Mouse (Mus musculus): Measurements from ENCODE around the gene Slco2a1.

DNA sequence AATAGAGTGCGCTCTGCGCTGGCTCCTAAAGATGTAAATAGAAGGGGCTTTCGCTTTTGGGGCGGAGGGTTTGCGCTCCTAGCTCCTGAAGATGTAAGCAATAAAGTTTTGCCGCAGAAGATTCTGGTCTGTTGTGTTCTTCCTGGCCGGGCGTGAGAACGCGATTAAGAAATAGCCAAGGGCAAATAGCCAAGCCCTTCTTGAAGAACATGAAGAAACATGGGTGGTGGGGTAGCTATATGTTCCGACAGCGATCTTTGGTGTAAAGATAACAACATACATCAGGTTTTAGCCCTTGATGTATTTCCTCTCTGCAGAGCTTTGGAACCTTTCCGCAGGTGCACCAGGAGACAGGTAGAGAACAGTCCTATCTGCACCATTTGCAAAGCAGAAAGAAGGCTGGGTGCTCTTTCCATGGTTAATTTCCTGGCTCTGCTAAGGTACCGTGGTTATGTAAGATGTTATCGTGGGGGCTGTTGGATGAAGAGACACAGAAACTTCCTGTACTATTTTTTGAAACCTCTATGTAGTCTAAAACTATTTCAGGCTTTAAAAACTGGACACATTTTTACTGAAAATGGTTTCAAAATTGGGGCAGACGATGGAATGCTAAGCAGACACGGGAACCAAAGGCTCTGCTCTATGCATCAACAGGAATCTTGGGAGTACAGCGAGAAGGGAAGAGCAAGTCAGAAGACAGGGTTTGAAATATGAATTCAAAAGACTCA is 120.6 kb downstream of the Slco2a1 start:
- TF ChIP-seq POLR2A (IDR thresholded peaks at IDR 0.05; ENCODE audit: low read depth, low read length) (no peak), CTCF (IDR thresholded peaks at IDR 0.05; ENCODE audit: extremely low read depth, insufficient read length, insufficient replicate concordance, low read depth, low read length) (no peak)
